Mouse (Mus musculus) embryonic facial prominence, embryonic 15.5 days (tissue): ENCODE measurements around the gene Lbx2. TPM values are rescaled to one million over a fixed set of nuclear protein-coding genes. Genes with fewer than 3 reads are reported as not detected.

Experiments used
- ATAC-seq: fragments of 200-750 bp; cut with Nextera tagmentation; 2 replicates; pipeline ENCODE4 v1.8.0; 2017; ENCODE audit warnings: low read depth, moderate TSS enrichment; ENCODE audit not compliant: insufficient number of reproducible peaks, low FRiP score, low TSS enrichment
- H3K27ac ChIP-seq: fragments of 300-500 bp; sonication (generic); replicated peaks from 2 replicates; pipeline ENCODE4 v1.5.1; 2015; ENCODE audit warnings: mild to moderate bottlenecking, inconsistent platforms
- H3K27me3 ChIP-seq: fragments of 300-500 bp; sonication (generic); 2 replicates; pipeline ENCODE4 v1.6.1; 2015; ENCODE audit warnings: inconsistent platforms
- H3K36me3 ChIP-seq: fragments of 300-500 bp; sonication (generic); 2 replicates; pipeline ENCODE4 v1.6.1; 2015; ENCODE audit warnings: mild to moderate bottlenecking, inconsistent platforms
- H3K4me1 ChIP-seq: fragments of 300-500 bp; sonication (generic); 2 replicates; pipeline ENCODE4 v1.6.1; 2015; ENCODE audit warnings: inconsistent platforms
- H3K4me2 ChIP-seq: fragments of 300-500 bp; sonication (generic); replicated peaks from 2 replicates; pipeline ENCODE4 v1.6.1; 2015; ENCODE audit warnings: mild to moderate bottlenecking, inconsistent platforms
- H3K4me3 ChIP-seq: fragments of 300-500 bp; sonication (generic); replicated peaks from 2 replicates; pipeline ENCODE4 v1.5.1; 2015; ENCODE audit warnings: mild to moderate bottlenecking, inconsistent platforms
- H3K9ac ChIP-seq: fragments of 300-500 bp; sonication (generic); 2 replicates; pipeline ENCODE4 v1.6.1; 2015; ENCODE audit warnings: inconsistent platforms
- H3K9me3 ChIP-seq: fragments of 300-500 bp; sonication (generic); replicated peaks from 2 replicates; pipeline ENCODE4 v1.6.1; 2016; ENCODE audit warnings: inconsistent platforms
- WGBS: fragments of 180-500 bp; shearing (Covaris S2); methylation state at CpG from one replicate; pipeline ENCODE4 v1.1.7; 2015; 5-methylcytosine and 5-hydroxymethylcytosine counted together
- polyA plus RNA-seq: library from polyadenylated mRNA; unstranded; fragments of >200 nt; fragmentation: Nextera tagmentation; extraction: Ambion mirVana; gene quantifications from 2 replicates; pipeline ENCODE4 v1.2.1, GENCODE M21; 2015

Lbx2 gene
- polyA plus RNA-seq, 1 experiment from 2014 or later, result 0.99 TPM

GRCm38 (mm10) chr6:83054871-83055431 lies 31.2 kb upstream of the Lbx2 start, which contains the start of gene Htra2:
Htra2 (minus strand) TSS chr6:83055273.
- peaks cover 33% of the 10 kb centered on the region for H3K36me3 ChIP-seq
- peak within 1 kb of the TSS; percentile 90 for H3K27ac ChIP-seq
- H3K4me1 ChIP-seq, result peaks cover 27% of the 10 kb centered on the region
- peak within 1 kb of the TSS; percentile 97 for H3K4me3 ChIP-seq
- WGBS, result under 1% methylated on average over 50 of the region's 50 CpGs
- no peaks in the 10 kb centered on the region for H3K9me3 ChIP-seq
- no peaks in the 10 kb centered on the region; the same call in 1 of the 2 replicates for H3K27me3 ChIP-seq
- peak within 1 kb of the TSS; percentile 89 for H3K4me2 ChIP-seq
- H3K9ac ChIP-seq, result peak within 1 kb of the TSS; percentile 95
- peak; percentile 16 for ATAC-seq

GRCm38 (mm10) chr6:83057790-83058189 lies 28.4 kb upstream of the Lbx2 start, which contains the start of gene Dqx1:
Dqx1 (plus strand) TSS chr6:83057844.
- ATAC-seq, result no peak
- H3K27ac ChIP-seq, result no peak within 1 kb of the TSS
- 38% methylated on average over 3 of the region's 3 CpGs for WGBS
- H3K9ac ChIP-seq, result no peak within 1 kb of the TSS
- H3K36me3 ChIP-seq, result peaks cover 18% of the 10 kb centered on the region
- no peak within 1 kb of the TSS for H3K4me3 ChIP-seq
- no peaks in the 10 kb centered on the region for H3K9me3 ChIP-seq
- peaks cover 22% of the 10 kb centered on the region for H3K4me1 ChIP-seq
- no peak within 1 kb of the TSS for H3K4me2 ChIP-seq
- peaks cover 26% of the 10 kb centered on the region for H3K27me3 ChIP-seq

GRCm38 (mm10) chr6:83058725-83059124 lies 27.4 kb upstream of the Lbx2 start:
- Histone ChIP-seq H3K9ac (no peak overlapping the region), H3K9me3 (no peaks in the 10 kb centered on the region), H3K4me3 (no peak overlapping the region), H3K27me3 (peaks cover 35% of the 10 kb centered on the region), H3K4me1 (peaks cover 14% of the 10 kb centered on the region), H3K27ac (no peak overlapping the region), H3K4me2 (no peak overlapping the region), H3K36me3 (peaks cover 18% of the 10 kb centered on the region)
- ATAC-seq, result no peak
- WGBS, result 82% methylated on average over 2 of the region's 2 CpGs

GRCm38 (mm10) chr6:83065995-83066394 lies 20.2 kb upstream of the Lbx2 start:
- no peak overlapping the region for H3K4me2 ChIP-seq
- H3K27me3 ChIP-seq, result peaks cover 100% of the 10 kb centered on the region
- no peaks in the 10 kb centered on the region for H3K9me3 ChIP-seq
- 37% methylated on average over 8 of the region's 8 CpGs for WGBS
- H3K27ac ChIP-seq, result no peak overlapping the region
- H3K4me1 ChIP-seq, result peaks cover 25% of the 10 kb centered on the region
- no peak for ATAC-seq
- no peaks in the 10 kb centered on the region for H3K36me3 ChIP-seq
- no peak overlapping the region for H3K4me3 ChIP-seq
- H3K9ac ChIP-seq, result no peak overlapping the region

- no peak overlapping the region for H3K27ac ChIP-seq
- H3K9ac ChIP-seq, result no peak overlapping the region
- no peak overlapping the region for H3K4me2 ChIP-seq
- WGBS, result 31% methylated on average over 6 of the region's 6 CpGs
- H3K27me3 ChIP-seq, result peaks cover 100% of the 10 kb centered on the region
- H3K4me1 ChIP-seq, result peaks cover 30% of the 10 kb centered on the region
- H3K36me3 ChIP-seq, result no peaks in the 10 kb centered on the region
- no peak overlapping the region for H3K4me3 ChIP-seq
- H3K9me3 ChIP-seq, result no peaks in the 10 kb centered on the region
- ATAC-seq, result no peak
These were observed 19.7 kb upstream of the Lbx2 start for GRCm38 (mm10) chr6:83066441-83066840.

- no peak overlapping the region; the same call in 1 of the 2 replicates for H3K4me3 ChIP-seq
These were observed 17.9 kb upstream of the Lbx2 start for GRCm38 (mm10) chr6:83068221-83068620.

GRCm38 (mm10) chr6:83068706-83069487 lies 17.3 kb upstream of the Lbx2 start:
- Histone ChIP-seq H3K9me3 (no peaks in the 10 kb centered on the region), H3K36me3 (no peaks in the 10 kb centered on the region), H3K4me3 (peak overlapping the region; percentile 26), H3K4me1 (peaks cover 30% of the 10 kb centered on the region), H3K27ac (no peak overlapping the region), H3K9ac (no peak overlapping the region), H3K4me2 (peak overlapping the region; percentile 36), H3K27me3 (peaks cover 98% of the 10 kb centered on the region)
- no peak for ATAC-seq
- 1% methylated on average over 75 of the region's 81 CpGs for WGBS

More at GRCm38 (mm10) chr6:83068221-83068620, 17.9 kb upstream of the Lbx2 start:
- H3K9me3 ChIP-seq, result no peaks in the 10 kb centered on the region
- no peak overlapping the region for H3K27ac ChIP-seq
- WGBS, result 7% methylated on average over 8 of the region's 8 CpGs
- peaks cover 30% of the 10 kb centered on the region for H3K4me1 ChIP-seq
- H3K27me3 ChIP-seq, result peaks cover 99% of the 10 kb centered on the region
- no peak for ATAC-seq
- no peak overlapping the region for H3K9ac ChIP-seq
- H3K4me2 ChIP-seq, result no peak overlapping the region
- no peaks in the 10 kb centered on the region for H3K36me3 ChIP-seq

- peak overlapping the region; percentile 26 for H3K4me3 ChIP-seq
- H3K9ac ChIP-seq, result no peak overlapping the region
- under 1% methylated on average over 69 of the region's 69 CpGs for WGBS
- no peaks in the 10 kb centered on the region for H3K9me3 ChIP-seq
- H3K27ac ChIP-seq, result no peak overlapping the region
- peaks cover 98% of the 10 kb centered on the region for H3K27me3 ChIP-seq
- H3K4me2 ChIP-seq, result peak overlapping the region; percentile 35
- H3K36me3 ChIP-seq, result no peaks in the 10 kb centered on the region
- no peak; the same call in 1 of the 2 replicates for ATAC-seq
- peaks cover 30% of the 10 kb centered on the region for H3K4me1 ChIP-seq
These were observed 16.5 kb upstream of the Lbx2 start for GRCm38 (mm10) chr6:83069488-83070246.

GRCm38 (mm10) chr6:83070247-83070310 lies 16.1 kb upstream of the Lbx2 start, which contains the start of gene Tlx2:
Tlx2 (minus strand) TSS chr6:83070293.
- H3K4me2 ChIP-seq, result peak within 1 kb of the TSS; percentile 35
- no peaks in the 10 kb centered on the region for H3K36me3 ChIP-seq
- no peak within 1 kb of the TSS for H3K27ac ChIP-seq
- no peak for ATAC-seq
- peak within 1 kb of the TSS; percentile 26 for H3K4me3 ChIP-seq
- peaks cover 30% of the 10 kb centered on the region for H3K4me1 ChIP-seq
- no peaks in the 10 kb centered on the region for H3K9me3 ChIP-seq
- 0% methylated on average over 10 of the region's 10 CpGs for WGBS
- peaks cover 96% of the 10 kb centered on the region for H3K27me3 ChIP-seq
- no peak within 1 kb of the TSS for H3K9ac ChIP-seq

GRCm38 (mm10) chr6:83070311-83071219 lies 15.6 kb upstream of the Lbx2 start:
- no peaks in the 10 kb centered on the region for H3K36me3 ChIP-seq
- peak overlapping the region; percentile 26 for H3K4me3 ChIP-seq
- H3K9me3 ChIP-seq, result no peaks in the 10 kb centered on the region
- H3K4me1 ChIP-seq, result peaks cover 30% of the 10 kb centered on the region
- H3K4me2 ChIP-seq, result peak overlapping the region; percentile 35
- peaks cover 96% of the 10 kb centered on the region for H3K27me3 ChIP-seq
- 2% methylated on average over 57 of the region's 58 CpGs for WGBS
- ATAC-seq, result no peak
- H3K9ac ChIP-seq, result no peak overlapping the region
- no peak overlapping the region for H3K27ac ChIP-seq

GRCm38 (mm10) chr6:83071220-83071619 lies 14.9 kb upstream of the Lbx2 start:
- Histone ChIP-seq H3K27me3 (peaks cover 96% of the 10 kb centered on the region), H3K36me3 (no peaks in the 10 kb centered on the region), H3K27ac (no peak overlapping the region), H3K9me3 (no peaks in the 10 kb centered on the region), H3K9ac (no peak overlapping the region), H3K4me1 (peaks cover 30% of the 10 kb centered on the region), H3K4me2 (peak overlapping the region; percentile 26; the same call in 1 of the 2 replicates), H3K4me3 (peak overlapping the region; percentile 17)
- ATAC-seq, result no peak
- WGBS, result 1% methylated on average over 20 of the region's 24 CpGs
